Mouse (Mus musculus): ENCODE measurements around the gene Znrd1as. TPM values are rescaled to one million over a fixed set of nuclear protein-coding genes. Genes with fewer than 3 reads are reported as not detected.

The Znrd1as gene
- polyA plus RNA-seq, 1 experiment from 2014 or later: 5.6 TPM

DNA sequence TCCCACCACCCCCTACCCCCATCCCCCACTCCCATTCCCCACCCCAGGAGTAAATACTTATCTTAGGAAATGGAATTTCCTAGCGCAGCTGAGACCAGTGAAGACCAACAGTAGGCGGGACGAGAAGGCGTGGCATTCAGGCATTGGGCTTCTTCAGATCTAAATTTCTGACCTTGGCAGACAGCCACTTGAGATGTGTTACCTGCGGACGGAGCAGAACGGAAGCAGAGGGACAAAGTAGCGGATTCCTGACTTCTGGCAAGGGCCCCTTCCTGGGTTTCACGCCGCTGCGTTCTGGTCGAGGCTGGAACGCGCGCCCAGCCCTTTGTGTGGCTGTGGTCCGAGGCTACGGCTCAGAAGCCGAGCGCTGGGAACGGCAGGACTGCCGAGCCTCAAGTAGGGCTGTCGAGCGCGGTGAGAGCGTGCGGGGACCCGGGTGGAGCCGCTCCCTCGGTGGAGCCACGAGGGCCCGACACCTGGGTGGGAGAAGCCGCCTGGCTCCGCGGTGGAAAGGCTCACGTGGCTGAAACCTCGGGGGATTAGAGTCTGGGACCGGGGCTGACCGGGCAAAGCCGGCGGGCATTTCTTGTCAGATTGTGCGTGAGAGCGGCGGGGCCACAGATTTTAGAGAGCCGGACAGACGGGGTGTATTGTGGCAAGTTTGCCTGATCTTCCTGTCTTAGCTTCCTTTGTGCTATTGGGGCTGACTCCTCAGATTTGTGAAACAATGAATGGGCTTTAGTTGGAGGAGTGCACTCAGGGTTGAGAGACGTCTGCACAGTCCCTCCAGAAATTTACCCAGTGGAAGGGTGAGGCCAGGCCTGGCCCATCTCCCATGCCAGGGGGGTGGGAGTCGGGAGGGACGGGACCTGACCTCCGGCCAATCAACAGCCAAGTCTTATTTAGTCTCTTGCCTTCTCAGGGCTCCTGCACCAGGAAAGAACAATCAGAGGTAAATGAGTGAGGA, 44.3 kb downstream of the Znrd1as start:
- H3K27ac ChIP-seq (ENCODE audit: low read length): peak overlapping the region; percentile 83
- H3K4me3 ChIP-seq (replicated peaks; ENCODE audit: low read length): peak overlapping the region; percentile 74
- peak overlapping the region; percentile 94 for H3K9ac ChIP-seq (ENCODE audit: low read length)
- H3K4me2 ChIP-seq (ENCODE audit: low read depth, low read length): peak overlapping the region; percentile 90
- H3K4me1 ChIP-seq (ENCODE audit: control insufficient read depth, insufficient read depth, low read length): no peaks in the 10 kb centered on the region
- H3K9me3 ChIP-seq (replicated peaks; ENCODE audit: control insufficient read depth, low read length): no peaks in the 10 kb centered on the region
- peak; percentile 90 for ATAC-seq (ENCODE audit: insufficient read depth, low FRiP score)
- H3K36me3 ChIP-seq (ENCODE audit: control insufficient read depth, insufficient read depth, low read length): no peaks in the 10 kb centered on the region
- WGBS: under 1% methylated on average over 49 of the region's 49 CpGs
- H3K27me3 ChIP-seq (ENCODE audit: control insufficient read depth, insufficient read depth, low read length): no peaks in the 10 kb centered on the region

DNA sequence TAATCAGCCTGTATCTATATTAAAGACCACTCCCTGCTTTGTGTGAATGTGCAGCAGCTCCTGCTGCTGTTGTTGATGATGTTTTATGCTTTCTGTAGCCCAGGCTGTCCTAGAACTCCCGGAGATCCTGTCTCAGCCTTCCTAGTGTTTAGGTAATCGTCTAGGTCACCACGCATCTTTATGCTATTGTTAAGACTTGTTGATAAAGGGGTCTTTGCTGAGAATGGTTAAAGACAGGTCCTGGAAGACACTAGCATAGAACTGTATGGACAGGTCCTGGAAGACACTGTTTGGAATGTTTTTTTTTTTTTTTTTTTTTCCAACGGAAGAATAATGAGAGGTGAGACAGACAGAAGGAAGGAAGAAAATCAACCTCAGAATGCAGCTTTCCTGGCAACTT, 45.0 kb downstream of the Znrd1as start:
- Histone ChIP-seq H3K4me2 (ENCODE audit: low read depth, low read length) (peak overlapping the region; percentile 90), H3K27me3 (ENCODE audit: control insufficient read depth, insufficient read depth, low read length) (no peaks in the 10 kb centered on the region), H3K9me3 (replicated peaks; ENCODE audit: control insufficient read depth, low read length) (no peaks in the 10 kb centered on the region), H3K27ac (ENCODE audit: low read length) (peak overlapping the region; percentile 83), H3K36me3 (ENCODE audit: control insufficient read depth, insufficient read depth, low read length) (no peaks in the 10 kb centered on the region), H3K9ac (ENCODE audit: low read length) (peak overlapping the region; percentile 94), H3K4me3 (replicated peaks; ENCODE audit: low read length) (peak overlapping the region; percentile 74), H3K4me1 (ENCODE audit: control insufficient read depth, insufficient read depth, low read length) (no peaks in the 10 kb centered on the region)
- ATAC-seq (ENCODE audit: insufficient read depth, low FRiP score): peak; percentile 2; the same call in 1 of the 2 replicates
- 23% methylated on average over 4 of the region's 4 CpGs for WGBS

DNA sequence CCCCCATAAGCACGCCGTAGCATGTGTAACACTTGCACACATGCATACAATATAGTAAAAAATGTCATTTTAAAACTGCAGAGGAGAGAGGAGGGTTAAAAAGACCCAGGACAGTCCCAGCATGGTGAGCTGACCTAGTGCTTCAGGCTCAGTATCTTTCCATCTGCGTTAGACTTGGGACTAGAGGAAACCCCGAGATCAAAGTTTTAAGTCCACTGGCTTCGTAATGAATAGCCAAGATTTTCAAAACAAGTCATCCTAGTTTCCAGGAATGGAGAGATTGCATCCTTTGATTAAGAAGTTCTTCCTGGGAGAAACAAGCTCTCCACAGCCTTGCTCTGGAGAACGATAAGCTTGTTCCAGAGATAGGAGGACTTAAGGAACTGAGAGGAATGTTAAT, 49.8 kb downstream of the Znrd1as start:
- H3K36me3 ChIP-seq (ENCODE audit: control insufficient read depth, insufficient read depth, low read length): 0 out of 2 replicates have a peak, but pooled peaks cover 4% of the 10 kb centered on the region

DNA sequence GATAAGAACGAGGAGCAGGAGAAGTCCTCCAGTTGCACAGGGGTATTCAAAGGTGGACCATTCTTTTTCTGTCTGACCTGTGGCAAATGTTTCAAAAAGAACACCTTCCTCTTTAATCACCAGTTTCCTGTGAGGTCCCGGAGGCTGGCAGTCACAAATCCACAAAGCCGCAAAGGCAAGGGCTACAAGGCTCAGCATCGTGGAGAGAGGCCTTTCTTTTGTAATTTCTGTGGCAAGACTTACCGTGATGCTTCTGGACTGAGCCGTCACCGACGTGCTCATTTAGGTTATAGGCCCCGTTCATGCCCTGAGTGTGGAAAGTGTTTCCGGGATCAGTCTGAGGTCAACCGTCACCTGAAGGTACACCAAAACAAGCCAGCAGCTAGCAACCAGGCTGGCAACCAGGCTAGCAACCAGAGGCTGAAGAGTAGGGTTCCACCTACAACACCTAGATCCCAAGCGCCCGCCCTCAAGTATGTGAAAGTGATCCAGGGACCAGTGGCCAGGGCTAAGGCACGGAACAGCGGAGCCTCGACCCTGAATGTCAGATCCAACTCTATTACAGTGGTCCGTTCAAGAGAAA, 51.2 kb downstream of the Znrd1as start:
- H3K9ac ChIP-seq (ENCODE audit: low read length): no peak overlapping the region
- no peak for ATAC-seq (ENCODE audit: insufficient read depth, low FRiP score)
- no peak overlapping the region for H3K4me2 ChIP-seq (ENCODE audit: low read depth, low read length)
- 0 out of 2 replicates have a peak, but pooled peaks cover 4% of the 10 kb centered on the region for H3K36me3 ChIP-seq (ENCODE audit: control insufficient read depth, insufficient read depth, low read length)
- H3K27ac ChIP-seq (ENCODE audit: low read length): no peak overlapping the region
- no peaks in the 10 kb centered on the region for H3K27me3 ChIP-seq (ENCODE audit: control insufficient read depth, insufficient read depth, low read length)
- H3K4me3 ChIP-seq (replicated peaks; ENCODE audit: low read length): no peak overlapping the region
- WGBS: 87% methylated on average over 17 of the region's 17 CpGs
- no peaks in the 10 kb centered on the region for H3K9me3 ChIP-seq (replicated peaks; ENCODE audit: control insufficient read depth, low read length)
- no peaks in the 10 kb centered on the region for H3K4me1 ChIP-seq (ENCODE audit: control insufficient read depth, insufficient read depth, low read length)

More for the DNA sequence above, 49.8 kb downstream of the Znrd1as start:
- WGBS: 86% methylated on average over 6 of the region's 6 CpGs
- Histone ChIP-seq H3K27me3 (ENCODE audit: control insufficient read depth, insufficient read depth, low read length) (no peaks in the 10 kb centered on the region), H3K9ac (ENCODE audit: low read length) (no peak overlapping the region), H3K4me1 (ENCODE audit: control insufficient read depth, insufficient read depth, low read length) (no peaks in the 10 kb centered on the region), H3K4me2 (ENCODE audit: low read depth, low read length) (no peak overlapping the region), H3K9me3 (replicated peaks; ENCODE audit: control insufficient read depth, low read length) (no peaks in the 10 kb centered on the region), H3K27ac (ENCODE audit: low read length) (no peak overlapping the region), H3K4me3 (replicated peaks; ENCODE audit: low read length) (no peak overlapping the region)
- ATAC-seq (ENCODE audit: insufficient read depth, low FRiP score): no peak

DNA sequence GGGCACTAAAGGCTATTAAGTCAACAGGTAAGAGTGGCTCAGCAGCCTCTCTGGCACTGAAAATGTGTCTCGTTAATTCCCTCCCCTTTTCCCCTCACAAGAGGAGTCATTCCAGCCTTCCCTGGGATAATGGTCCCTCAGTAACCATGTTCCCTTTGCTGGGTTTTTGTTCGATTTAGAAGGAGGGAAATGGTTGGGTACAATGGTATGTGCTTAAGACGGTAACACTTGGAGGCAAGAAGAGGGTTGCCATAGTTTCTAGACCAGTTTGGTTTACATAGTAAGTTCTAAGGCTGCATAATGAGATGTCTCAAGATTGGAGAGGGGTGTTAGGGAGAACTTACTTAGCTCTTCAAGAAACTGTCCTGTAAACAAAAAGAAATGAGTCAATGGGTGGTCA, 53.3 kb downstream of the Znrd1as start:
- Histone ChIP-seq H3K4me2 (ENCODE audit: low read depth, low read length) (no peak overlapping the region), H3K36me3 (ENCODE audit: control insufficient read depth, insufficient read depth, low read length) (0 out of 2 replicates have a peak, but pooled peaks cover 4% of the 10 kb centered on the region), H3K4me1 (ENCODE audit: control insufficient read depth, insufficient read depth, low read length) (no peaks in the 10 kb centered on the region), H3K9ac (ENCODE audit: low read length) (no peak overlapping the region), H3K27ac (ENCODE audit: low read length) (no peak overlapping the region), H3K4me3 (replicated peaks; ENCODE audit: low read length) (no peak overlapping the region), H3K9me3 (replicated peaks; ENCODE audit: control insufficient read depth, low read length) (no peaks in the 10 kb centered on the region), H3K27me3 (ENCODE audit: control insufficient read depth, insufficient read depth, low read length) (no peaks in the 10 kb centered on the region)
- 87% methylated on average over 3 of the region's 3 CpGs for WGBS
- ATAC-seq (ENCODE audit: insufficient read depth, low FRiP score): no peak

DNA sequence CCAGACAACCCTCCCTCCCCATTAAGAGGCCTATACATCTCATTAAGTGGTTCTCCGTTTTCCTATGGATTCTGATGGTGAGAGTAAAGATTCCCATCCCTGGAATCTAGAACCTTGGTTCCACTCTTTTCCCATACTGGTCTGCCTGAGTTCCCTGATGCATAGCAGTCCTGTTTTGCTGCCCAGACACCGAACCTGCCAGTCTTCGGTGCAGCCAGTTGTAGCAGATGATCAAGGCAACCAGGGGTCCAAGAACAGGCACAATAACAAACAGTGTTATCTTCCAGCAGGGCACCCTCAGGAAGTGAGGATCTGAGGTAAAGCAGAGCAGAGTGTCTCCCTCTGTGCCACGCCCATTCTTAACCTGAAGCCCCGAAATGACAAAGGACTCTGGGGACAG, 53.7 kb downstream of the Znrd1as start:
- H3K36me3 ChIP-seq (ENCODE audit: control insufficient read depth, insufficient read depth, low read length): 0 out of 2 replicates have a peak, but pooled peaks cover 4% of the 10 kb centered on the region
- H3K27me3 ChIP-seq (ENCODE audit: control insufficient read depth, insufficient read depth, low read length): no peaks in the 10 kb centered on the region
- H3K4me1 ChIP-seq (ENCODE audit: control insufficient read depth, insufficient read depth, low read length): no peaks in the 10 kb centered on the region
- H3K9me3 ChIP-seq (replicated peaks; ENCODE audit: control insufficient read depth, low read length): no peaks in the 10 kb centered on the region
- no peak overlapping the region for H3K9ac ChIP-seq (ENCODE audit: low read length)
- ATAC-seq (ENCODE audit: insufficient read depth, low FRiP score): no peak
- no peak overlapping the region for H3K4me2 ChIP-seq (ENCODE audit: low read depth, low read length)
- H3K4me3 ChIP-seq (replicated peaks; ENCODE audit: low read length): no peak overlapping the region
- H3K27ac ChIP-seq (ENCODE audit: low read length): no peak overlapping the region
- 61% methylated on average over 5 of the region's 5 CpGs for WGBS

Other genes with a start within 250 kb of the Znrd1as start
- gene H2-M10.5, start 185.7 kb upstream of the Znrd1as start, polyA plus RNA-seq (2015; fragmentation: Nextera tagmentation; extraction: Ambion mirVana): not detected in 2 replicates
- gene H2-M10.6, start 146.4 kb upstream of the Znrd1as start, polyA plus RNA-seq (2015; fragmentation: Nextera tagmentation; extraction: Ambion mirVana): not detected in 2 replicates
- gene Trim26, start 121.5 kb upstream of the Znrd1as start, polyA plus RNA-seq (2015; fragmentation: Nextera tagmentation; extraction: Ambion mirVana): 39.9 and 41.3 TPM in 2 replicates
- 0.83 and 1.2 TPM in 2 replicates for gene Trim15, start 91.4 kb upstream of the Znrd1as start, polyA plus RNA-seq (2015; fragmentation: Nextera tagmentation; extraction: Ambion mirVana)
- 12.0 and 12.4 TPM in 2 replicates for gene Trim10, start 89.0 kb upstream of the Znrd1as start, polyA plus RNA-seq (2015; fragmentation: Nextera tagmentation; extraction: Ambion mirVana)
- gene Trim40, start 68.5 kb upstream of the Znrd1as start, polyA plus RNA-seq (2015; fragmentation: Nextera tagmentation; extraction: Ambion mirVana): 0.08 and 0.10 TPM in 2 replicates
- gene Trim31, start 60.5 kb upstream of the Znrd1as start, polyA plus RNA-seq (2015; fragmentation: Nextera tagmentation; extraction: Ambion mirVana): 5.3 and 6.3 TPM in 2 replicates
- gene Rnf39, start 15.7 kb upstream of the Znrd1as start, polyA plus RNA-seq (2015; fragmentation: Nextera tagmentation; extraction: Ambion mirVana): 3.4 and 5.9 TPM in 2 replicates
- 97.4 and 109 TPM in 2 replicates for gene Ppp1r11, start 6.9 kb upstream of the Znrd1as start, polyA plus RNA-seq (2015; fragmentation: Nextera tagmentation; extraction: Ambion mirVana)
- 70.3 and 79.7 TPM in 2 replicates for gene Znrd1, start within 50 bp of the Znrd1as start, polyA plus RNA-seq (2015; fragmentation: Nextera tagmentation; extraction: Ambion mirVana)
- gene 2410137M14Rik, start 22.6 kb downstream of the Znrd1as start, polyA plus RNA-seq (2015; fragmentation: Nextera tagmentation; extraction: Ambion mirVana): not detected in 2 replicates
- gene H2-M5, start 30.9 kb downstream of the Znrd1as start, polyA plus RNA-seq (2015; fragmentation: Nextera tagmentation; extraction: Ambion mirVana): 0.35 and 0.43 TPM in 2 replicates
- 40.9 and 50.3 TPM in 2 replicates for gene Zfp57, start 42.6 kb downstream of the Znrd1as start, polyA plus RNA-seq (2015; fragmentation: Nextera tagmentation; extraction: Ambion mirVana)
- 0.21 TPM in 1 of 2 replicates, not detected in the other for gene Mog, start 64.8 kb downstream of the Znrd1as start, polyA plus RNA-seq (2015; fragmentation: Nextera tagmentation; extraction: Ambion mirVana)
- 7.2 and 7.5 TPM in 2 replicates for gene Gabbr1, start 87.4 kb downstream of the Znrd1as start, polyA plus RNA-seq (2015; fragmentation: Nextera tagmentation; extraction: Ambion mirVana)
- not detected in 2 replicates for gene Olfr90, start 129.9 kb downstream of the Znrd1as start, polyA plus RNA-seq (2015; fragmentation: Nextera tagmentation; extraction: Ambion mirVana)
- gene Olfr91, start 139.7 kb downstream of the Znrd1as start, polyA plus RNA-seq (2015; fragmentation: Nextera tagmentation; extraction: Ambion mirVana): not detected in 2 replicates
- not detected in 2 replicates for gene Olfr92, start 161.5 kb downstream of the Znrd1as start, polyA plus RNA-seq (2015; fragmentation: Nextera tagmentation; extraction: Ambion mirVana)
- gene Olfr93, start 202.9 kb downstream of the Znrd1as start, polyA plus RNA-seq (2015; fragmentation: Nextera tagmentation; extraction: Ambion mirVana): not detected in 2 replicates
- not detected in 2 replicates for gene Ubd, start 235.3 kb downstream of the Znrd1as start, polyA plus RNA-seq (2015; fragmentation: Nextera tagmentation; extraction: Ambion mirVana)
- gene Olfr94, start 242.4 kb downstream of the Znrd1as start, polyA plus RNA-seq (2015; fragmentation: Nextera tagmentation; extraction: Ambion mirVana): not detected in 2 replicates

Measured in stomach, embryonic 16.5 days (tissue).